Mouse (Mus musculus) MN1 (cell line): ENCODE results near the gene F830045P16Rik.

Experiments used
- DNase-seq: peaks from one replicate; pipeline ENCODE4 v3.0.0-alpha.2; 2016; ENCODE audit warnings: low spot score

The F830045P16Rik gene

GRCm38 (mm10) chr2:129536377-129536776 lies at the start of gene F830045P16Rik:
Gene F830045P16Rik (minus strand): TSS chr2:129536602.
- DNase-seq: no peak

- no peak for DNase-seq
Measured at GRCm38 (mm10) chr2:129585904-129586514, 49.6 kb upstream of the F830045P16Rik start.

GRCm38 (mm10) chr2:129584905-129585304 lies 48.5 kb upstream of the F830045P16Rik start:
- no peak for DNase-seq

GRCm38 (mm10) chr2:129582261-129582660 lies 45.9 kb upstream of the F830045P16Rik start:
- DNase-seq: no peak

DNA sequence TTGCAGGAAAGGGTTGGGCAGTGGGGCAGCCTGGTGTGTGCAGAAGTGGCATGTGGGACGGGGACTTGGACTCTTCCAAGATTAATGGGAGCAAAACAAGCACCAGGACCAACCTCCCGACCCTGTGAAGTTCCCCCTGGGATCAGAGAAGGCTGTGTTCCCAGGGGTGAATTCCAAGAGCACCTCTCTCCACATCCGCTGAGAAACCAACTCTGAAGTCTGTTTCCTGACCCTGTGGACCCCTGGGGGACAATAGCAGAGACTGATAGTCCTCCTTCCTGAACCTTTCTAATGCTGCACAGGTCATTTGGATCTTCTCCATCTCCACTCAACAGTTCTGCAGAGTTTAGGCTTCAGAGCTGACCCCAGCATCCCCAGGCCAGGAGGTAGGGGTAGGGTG lies 45.4 kb upstream of the F830045P16Rik start:
- DNase-seq: no peak

- DNase-seq: no peak
Measured at GRCm38 (mm10) chr2:129580656-129581055, 44.3 kb upstream of the F830045P16Rik start.

- DNase-seq: no peak
Measured at GRCm38 (mm10) chr2:129576611-129577447, 40.4 kb upstream of the F830045P16Rik start.

DNA sequence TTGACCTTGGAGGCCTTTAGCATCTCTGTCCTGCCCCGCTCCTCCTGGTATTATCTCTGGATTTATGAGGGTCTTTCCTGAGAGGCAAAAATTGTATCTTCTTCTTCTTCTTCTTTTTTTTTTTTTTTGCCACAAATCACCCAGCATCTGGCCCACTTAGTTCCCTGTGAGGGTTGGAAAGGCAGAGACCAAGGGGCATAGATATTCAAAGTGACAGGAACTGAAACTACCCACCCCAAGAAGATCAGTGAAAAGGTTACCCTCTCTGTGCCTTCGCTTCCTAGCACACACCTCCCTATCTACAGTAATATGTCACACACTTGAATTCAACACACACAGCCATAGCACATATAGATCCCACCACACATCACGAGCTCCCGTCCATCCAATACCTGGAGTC lies 38.7 kb upstream of the F830045P16Rik start:
- DNase-seq: no peak

- no peak for DNase-seq
Measured at GRCm38 (mm10) chr2:129574395-129575046, 38.1 kb upstream of the F830045P16Rik start.

DNA sequence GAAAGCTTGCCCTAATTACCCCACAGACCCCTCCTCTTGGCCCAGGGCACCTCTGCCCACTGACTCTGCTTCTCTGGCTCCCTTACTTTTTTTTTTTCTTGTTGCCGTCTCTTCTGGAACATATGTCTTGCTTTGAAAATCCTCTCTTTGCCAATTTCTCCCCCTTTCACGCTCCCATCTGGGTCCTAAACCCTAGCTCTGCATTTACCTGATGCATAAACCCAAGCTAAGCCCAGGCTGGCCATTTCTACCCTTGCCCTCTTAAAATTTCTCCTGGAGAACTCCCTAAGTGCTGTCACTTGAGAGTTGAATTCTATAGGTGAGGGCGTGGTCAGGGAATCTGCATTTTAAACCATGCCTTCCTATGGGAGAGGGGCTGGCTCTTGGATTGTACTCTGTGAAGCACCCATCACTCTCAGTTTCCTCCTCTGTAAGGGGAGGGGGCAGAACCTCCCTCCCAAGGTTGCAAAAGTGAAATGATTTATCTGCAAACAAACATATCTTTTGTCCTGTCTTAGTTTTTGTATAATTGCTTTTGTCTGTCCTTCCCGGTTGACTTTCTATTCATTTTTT lies 37.4 kb upstream of the F830045P16Rik start:
- no peak for DNase-seq

GRCm38 (mm10) chr2:129569556-129569955 lies 33.2 kb upstream of the F830045P16Rik start:
- DNase-seq: no peak

- no peak for DNase-seq
Measured at GRCm38 (mm10) chr2:129569120-129569519, 32.7 kb upstream of the F830045P16Rik start.

DNA sequence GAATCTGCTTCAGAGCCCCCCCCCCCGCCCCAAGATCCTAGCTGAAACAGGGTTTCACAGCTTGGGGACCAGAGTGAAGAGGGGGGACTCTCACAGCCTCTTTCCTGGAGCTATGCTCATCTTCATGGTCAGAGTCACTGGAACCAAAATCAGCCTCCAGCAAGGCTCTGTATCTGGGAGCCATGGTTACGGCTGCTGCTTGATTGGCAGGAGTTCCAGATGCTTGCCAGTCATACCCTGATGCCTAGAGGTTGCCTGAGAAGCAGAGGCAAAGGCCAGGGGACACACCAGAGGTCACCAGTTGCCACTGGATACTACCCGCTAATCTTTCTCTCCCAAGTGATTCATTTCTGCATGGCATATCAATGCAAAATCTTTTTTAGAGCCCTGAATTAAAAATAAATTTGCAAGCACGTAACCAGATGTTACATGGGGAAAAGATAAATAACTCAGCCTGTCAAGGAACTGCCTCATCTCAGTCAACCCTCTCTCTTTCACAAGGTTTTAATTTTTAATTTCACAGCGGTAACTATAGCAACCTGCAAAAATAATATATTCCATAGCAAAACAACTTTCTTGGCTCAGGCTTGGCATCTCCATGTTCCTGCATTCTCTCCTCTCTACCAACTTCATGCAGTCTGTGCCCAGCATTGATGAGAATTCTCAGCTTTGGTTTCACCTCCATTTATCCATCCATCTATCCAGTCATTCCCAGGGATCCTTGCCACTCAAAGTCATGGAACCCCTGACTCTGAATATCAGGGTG lies 27.7 kb upstream of the F830045P16Rik start:
- no peak for DNase-seq

GRCm38 (mm10) chr2:129561796-129562195 lies 25.4 kb upstream of the F830045P16Rik start:
- no peak for DNase-seq

GRCm38 (mm10) chr2:129558875-129559219 lies 22.4 kb upstream of the F830045P16Rik start:
- DNase-seq: no peak

DNA sequence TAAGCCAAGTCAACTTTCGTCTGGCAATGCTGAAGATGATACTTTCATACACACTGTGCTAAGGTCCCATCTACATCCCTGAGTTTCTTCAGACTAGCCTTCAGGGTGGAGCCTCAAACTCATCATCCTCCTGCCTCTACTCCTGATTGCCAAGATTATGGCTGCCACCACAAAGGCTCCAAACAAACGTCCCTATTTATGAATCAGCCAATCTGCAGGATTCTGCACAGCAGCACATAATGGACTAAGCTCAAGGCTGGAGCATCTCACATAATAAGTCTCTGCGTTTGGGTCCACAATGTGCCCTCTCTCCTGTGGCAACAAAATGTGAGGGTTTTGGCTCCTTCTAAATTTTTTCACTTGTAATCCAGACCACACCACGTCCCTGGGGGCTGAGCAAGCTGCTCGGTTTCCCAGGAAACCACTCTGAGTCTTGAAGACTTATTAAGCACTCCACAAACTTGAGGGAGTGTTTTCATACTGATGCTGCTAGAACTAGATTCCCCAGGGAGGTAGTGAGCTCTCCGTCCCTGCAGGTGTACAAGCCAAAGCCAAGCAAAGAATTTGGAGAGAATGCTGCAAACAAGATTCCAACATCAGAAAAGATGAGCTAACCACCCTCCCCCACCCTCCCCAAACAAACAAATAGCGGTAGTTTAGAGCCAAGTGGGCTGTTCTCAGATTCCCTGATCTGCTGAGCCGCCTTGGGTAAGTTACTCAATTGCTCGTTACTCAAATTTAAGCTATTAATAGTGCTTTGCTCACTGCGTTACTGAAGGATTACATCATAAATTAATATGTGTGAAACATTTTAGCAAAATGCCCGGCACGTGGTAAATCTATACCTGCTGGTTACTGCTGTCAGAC lies 21.8 kb upstream of the F830045P16Rik start:
- no peak for DNase-seq

- DNase-seq: no peak
Measured at GRCm38 (mm10) chr2:129556081-129556480, 19.7 kb upstream of the F830045P16Rik start.

GRCm38 (mm10) chr2:129550781-129551180 lies 14.4 kb upstream of the F830045P16Rik start:
- DNase-seq: no peak

- DNase-seq: no peak
Measured at GRCm38 (mm10) chr2:129549537-129550135, 13.2 kb upstream of the F830045P16Rik start.

GRCm38 (mm10) chr2:129546772-129547171 lies 10.4 kb upstream of the F830045P16Rik start:
- no peak for DNase-seq
